ENCODE assay signal across 7 mouse cellular contexts in genomic region chr5:100322081-100322480, GRCm38 (mm10).
DNase-seq lines count a peak whose midpoint lies in the region; ATAC-seq and TF ChIP-seq lines count a peak whose summit lies in the region.

No protein-coding gene starts in this region.

- no peak overlapping the region for H3K27ac ChIP-seq in intestine, embryonic 16.5 days (ENCODE audit: low read length)
- no peak overlapping the region for H3K27ac ChIP-seq in midbrain, embryonic 13.5 days
- no peak overlapping the region for H3K27ac ChIP-seq in small intestine, adult 2 months (ENCODE audit: insufficient read depth, low read depth, low read length)

- peak; percentile 50 for DNase-seq in adrenal gland, adult 8-10 months
- peak; percentile 92 for DNase-seq in embryo, embryonic 10.5 days (ENCODE audit: low spot score)
- DNase-seq in gastrocnemius, postnatal 36 days: peak; percentile 54 to 62
- DNase-seq in left cerebral cortex, postnatal 14 days (ENCODE audit: low spot score in 2 of 2): peak; percentile 87 to 92

- H3K36me3 ChIP-seq in intestine, embryonic 16.5 days (ENCODE audit: control insufficient read depth, insufficient read depth, low read length): no peaks in the 10 kb centered on the region
- no peaks in the 10 kb centered on the region for H3K36me3 ChIP-seq in midbrain, embryonic 13.5 days
- no peaks in the 10 kb centered on the region for H3K36me3 ChIP-seq in small intestine, adult 2 months (ENCODE audit: control insufficient read depth, insufficient read depth, low read length)

- intact Hi-C loops in gastrocnemius, postnatal 36 days (cut with DNase I): loop anchor here (5.0 kb wide), 2 partner anchors 70 to 250 kb away; no protein-coding TSS in a partner anchor
- intact Hi-C loops in left cerebral cortex, postnatal 14 days (cut with DNase I): loop anchor here (2.0 kb wide), 1 partner anchor 251 kb away; no protein-coding TSS in a partner anchor

- WGBS in intestine, embryonic 16.5 days: 3% methylated on average over 11 of the region's 11 CpGs
- WGBS in midbrain, embryonic 13.5 days: 1% methylated on average over 11 of the region's 11 CpGs
- WGBS in small intestine, adult 2 months: 1% methylated on average over 11 of the region's 11 CpGs

- peak; percentile 80 for ATAC-seq in intestine, embryonic 16.5 days
- ATAC-seq in midbrain, embryonic 13.5 days: peak; percentile 92

- no peaks in the 10 kb centered on the region for H3K4me1 ChIP-seq in intestine, embryonic 16.5 days (ENCODE audit: control insufficient read depth, insufficient read depth, low read length)
- H3K4me1 ChIP-seq in midbrain, embryonic 13.5 days (replicated peaks): 0 out of 2 replicates have a peak, but pooled peaks cover 2% of the 10 kb centered on the region
- no peaks in the 10 kb centered on the region for H3K4me1 ChIP-seq in small intestine, adult 2 months (ENCODE audit: control insufficient read depth, insufficient read depth, insufficient read length, low read length)

- H3K9me3 ChIP-seq in intestine, embryonic 16.5 days (ENCODE audit: control insufficient read depth, low read length): no peaks in the 10 kb centered on the region
- no peaks in the 10 kb centered on the region for H3K9me3 ChIP-seq in midbrain, embryonic 13.5 days

- TF ChIP-seq POLR2A in small intestine, adult 2 months (IDR thresholded peaks at IDR 0.05; ENCODE audit: low read depth, low read length): no peak

- TF ChIP-seq CTCF in small intestine, adult 2 months (IDR thresholded peaks at IDR 0.05; ENCODE audit: extremely low read depth, insufficient read length, insufficient replicate concordance, low read depth, low read length): peak; percentile 99; the same call in 1 of the 2 replicates

- no peak overlapping the region for H3K9ac ChIP-seq in intestine, embryonic 16.5 days (ENCODE audit: low read depth, low read length)
- no peak overlapping the region for H3K9ac ChIP-seq in midbrain, embryonic 13.5 days (replicated peaks)

- H3K4me2 ChIP-seq in intestine, embryonic 16.5 days (ENCODE audit: low read depth, low read length): no peak overlapping the region
- 0 out of 2 replicates have a peak overlapping the region, but pooled peaks have one; percentile 15 for H3K4me2 ChIP-seq in midbrain, embryonic 13.5 days (replicated peaks)

- no peaks in the 10 kb centered on the region for H3K27me3 ChIP-seq in intestine, embryonic 16.5 days (replicated peaks; ENCODE audit: control insufficient read depth, insufficient read depth, low read length)
- H3K27me3 ChIP-seq in midbrain, embryonic 13.5 days: no peaks in the 10 kb centered on the region
- H3K27me3 ChIP-seq in small intestine, adult 2 months (ENCODE audit: control insufficient read depth, insufficient read depth, low read length): no peaks in the 10 kb centered on the region

- no peak overlapping the region for H3K4me3 ChIP-seq in intestine, embryonic 16.5 days (ENCODE audit: low read length)
- no peak overlapping the region for H3K4me3 ChIP-seq in midbrain, embryonic 13.5 days (replicated peaks)
- H3K4me3 ChIP-seq in small intestine, adult 2 months (ENCODE audit: low read depth, low read length): no peak overlapping the region
